Mouse (Mus musculus) cerebellum, postnatal 25 days (tissue): ENCODE data around the gene Tmpo.

Experiments used
- DNase-seq, 2 experiments: peaks; one replicate each; pipeline ENCODE4 v3.0.0; 2021; ENCODE audit warnings: mixed read lengths in 2 of 2

The Tmpo gene

DNA sequence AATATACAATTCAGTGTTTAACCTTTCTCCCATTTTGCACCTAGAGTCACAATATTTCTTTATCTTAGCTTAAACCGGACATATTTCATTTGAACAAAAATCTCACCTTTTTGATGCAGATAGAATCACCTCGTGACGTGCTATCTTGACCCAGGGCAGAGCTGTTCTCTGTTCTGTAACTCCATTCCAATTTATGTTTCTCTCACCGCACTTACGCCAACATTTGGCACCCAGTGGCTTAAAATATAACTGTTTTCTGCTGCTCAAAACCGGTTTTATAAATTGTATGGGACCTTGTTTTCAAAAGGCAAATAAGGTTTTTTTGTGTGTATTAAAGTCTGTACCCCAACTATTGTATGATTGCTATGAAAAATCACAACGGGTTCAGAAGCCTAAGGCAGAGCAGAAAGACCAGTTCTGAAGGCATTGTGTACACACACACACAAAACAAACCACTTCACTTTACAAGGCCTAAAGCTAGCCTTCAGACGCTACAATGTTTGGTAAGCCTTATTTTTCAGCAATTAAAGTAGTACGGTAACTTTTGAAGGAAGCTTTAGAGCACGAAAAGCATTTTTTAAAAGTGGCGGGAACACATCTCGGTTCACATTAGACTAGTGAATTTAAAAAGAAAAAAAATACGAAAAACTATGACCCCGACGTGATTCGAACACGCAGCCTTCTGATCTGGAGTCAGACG is at the start of gene Tmpo:
TSS of gene Tmpo (minus strand) at position 555 of the 700 bp plus-strand sequence.
- DNase-seq = no peak

- DNase-seq = no peak
Measured at GRCm38 (mm10) chr10:91230400-91230799, 49.3 kb upstream of the Tmpo start.

DNA sequence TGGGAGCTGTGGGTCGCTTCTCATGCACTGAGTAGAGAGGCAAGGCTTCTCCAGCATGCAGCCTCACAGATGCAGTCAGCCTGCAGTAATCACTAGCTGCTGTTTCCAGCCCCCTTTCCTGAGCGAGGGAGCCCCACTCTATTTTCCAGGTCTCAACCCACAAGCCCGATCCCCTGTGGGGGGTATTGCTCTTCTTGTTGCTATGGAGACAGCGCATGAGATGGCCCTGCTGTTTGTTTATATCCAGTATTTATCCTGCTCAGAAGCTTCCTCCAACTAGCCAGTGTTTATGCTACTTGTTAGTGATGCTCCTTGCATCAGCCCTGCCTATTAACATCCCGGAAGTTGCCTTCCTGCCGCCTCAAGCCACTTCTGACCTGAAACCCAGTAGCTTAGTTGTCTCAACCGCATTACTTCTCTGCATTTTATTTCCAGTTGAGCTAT is 48.4 kb upstream of the Tmpo start:
- peak; percentile 21 to 25 for DNase-seq

DNA sequence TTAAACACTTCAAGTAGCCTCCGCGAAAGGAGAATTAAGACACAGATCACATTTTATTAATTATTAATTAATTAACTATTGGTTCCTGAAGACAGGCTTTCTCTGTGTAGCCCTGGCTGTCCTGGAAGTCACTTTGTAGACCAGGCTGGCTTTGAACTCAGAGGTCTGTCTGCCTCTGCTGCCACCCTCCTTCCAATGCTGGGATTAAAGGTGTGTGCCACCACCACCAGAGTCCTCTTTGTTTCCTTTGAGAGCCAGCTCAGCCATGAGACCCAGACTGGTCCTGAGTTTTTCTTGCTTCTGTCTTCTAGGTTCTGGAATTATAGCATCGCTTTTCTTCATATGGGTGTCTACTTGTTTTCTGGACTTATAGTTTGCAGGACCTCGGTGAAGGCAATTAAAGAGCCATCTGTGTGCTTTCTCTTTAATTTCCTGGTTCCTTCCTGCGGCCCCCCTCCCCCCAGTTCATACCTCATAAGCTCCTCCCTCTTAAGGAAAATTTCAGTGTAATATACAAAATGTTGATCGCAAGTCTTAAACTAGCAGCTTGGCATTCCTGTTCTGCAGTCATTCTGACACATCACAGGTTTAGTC is 47.9 kb upstream of the Tmpo start:
- no peak for DNase-seq

GRCm38 (mm10) chr10:91227034-91227433 is 45.9 kb upstream of the Tmpo start:
- no peak for DNase-seq

DNA sequence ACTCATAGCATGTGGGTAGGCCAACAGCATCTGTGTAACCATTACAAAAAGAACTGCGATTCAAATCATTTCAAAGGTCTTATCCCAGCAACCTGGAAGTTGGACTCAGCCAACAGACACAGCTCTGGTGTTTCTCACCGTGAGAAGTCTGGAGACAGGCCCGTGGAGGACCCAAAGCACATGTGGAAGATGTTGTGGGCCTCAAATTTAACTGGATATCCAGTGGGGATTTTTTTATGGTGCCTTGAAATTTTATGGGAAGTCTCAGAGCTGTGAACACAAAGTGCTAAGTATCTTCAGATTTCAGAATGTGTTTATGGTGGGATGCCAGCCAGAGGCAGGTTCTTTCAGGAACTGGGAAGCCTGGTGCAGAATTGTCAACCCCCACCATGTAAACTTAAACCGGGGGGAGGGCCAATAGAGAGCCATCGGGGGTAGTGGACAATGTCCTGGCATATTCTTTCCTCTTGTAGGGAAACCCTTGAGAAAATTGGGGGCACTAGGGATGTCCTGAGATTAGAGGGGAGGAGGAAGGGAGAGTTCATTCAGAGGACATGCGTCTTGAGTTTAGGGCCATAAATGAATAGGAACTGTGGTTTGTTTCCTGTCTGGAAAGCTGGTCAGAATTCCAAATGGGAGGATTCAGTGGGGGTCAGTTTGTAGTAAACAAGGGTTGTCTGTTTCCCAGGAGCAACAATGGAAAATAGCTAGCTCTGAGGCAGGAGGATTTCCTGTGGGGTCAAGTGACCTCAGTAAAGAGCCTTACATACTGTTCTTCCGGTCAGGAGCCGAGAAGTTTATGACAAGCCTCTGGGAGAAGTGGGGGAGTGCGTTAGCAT is 41.5 kb upstream of the Tmpo start:
- no peak for DNase-seq

DNA sequence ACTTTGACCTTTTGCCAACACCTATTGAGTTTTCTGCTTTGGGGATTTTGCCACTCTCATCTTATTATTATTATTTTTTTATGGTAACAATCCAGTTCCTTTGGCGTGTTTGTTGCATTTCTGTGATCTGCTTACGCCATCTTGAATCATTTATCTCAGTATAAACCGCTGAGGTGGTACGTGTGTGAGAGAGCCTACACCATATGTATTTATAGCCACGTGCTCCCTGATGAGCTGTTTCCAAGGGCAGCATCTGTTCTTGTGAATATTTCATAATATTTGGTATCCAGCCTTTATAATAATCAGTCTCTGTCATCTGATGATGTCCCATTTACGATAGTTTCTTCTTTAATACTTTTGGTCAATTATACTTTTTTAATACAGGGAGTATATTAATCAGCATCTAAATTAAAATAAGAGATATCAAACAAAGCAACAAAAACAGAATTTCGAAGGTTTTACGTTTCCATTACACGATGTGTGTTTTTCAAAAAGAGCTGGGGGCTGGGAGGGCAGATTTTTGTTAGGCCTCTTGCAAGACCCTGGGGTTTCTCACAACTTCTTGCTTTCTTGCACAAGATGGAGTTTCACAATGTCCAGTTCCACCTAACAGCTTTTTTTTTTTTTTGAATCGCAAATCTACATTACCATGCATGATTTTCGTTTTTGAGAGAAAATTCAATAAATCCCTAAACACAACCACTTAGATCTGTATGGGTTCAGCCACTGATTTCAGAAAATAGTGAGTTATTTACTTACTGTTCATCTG is 28.0 kb upstream of the Tmpo start:
- no peak for DNase-seq

- no peak for DNase-seq
Measured at GRCm38 (mm10) chr10:91208461-91208860, 27.3 kb upstream of the Tmpo start.

GRCm38 (mm10) chr10:91207275-91207674 is 26.2 kb upstream of the Tmpo start:
- no peak for DNase-seq

DNA sequence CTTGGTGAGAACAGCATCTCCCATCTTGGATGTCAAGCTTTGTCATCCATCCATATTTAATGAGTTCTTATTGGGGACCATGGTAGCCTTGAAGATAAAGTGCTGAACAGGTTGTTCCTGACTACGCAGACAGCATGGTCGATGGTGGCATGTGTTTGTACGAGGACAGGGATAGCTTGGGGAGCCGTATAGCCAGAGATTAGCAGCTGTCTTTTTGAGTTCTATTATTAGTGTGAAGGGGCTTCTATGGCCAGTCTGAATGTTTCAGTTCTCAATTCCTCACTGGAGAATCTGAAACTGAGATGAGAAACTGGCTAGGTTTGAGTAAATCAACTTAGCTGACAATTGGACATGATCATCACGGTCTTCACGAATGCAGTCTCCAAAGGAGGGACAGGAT is 24.5 kb upstream of the Tmpo start:
- DNase-seq = no peak

GRCm38 (mm10) chr10:91200581-91200980 is 19.5 kb upstream of the Tmpo start:
- DNase-seq = no peak

- DNase-seq = no peak
Measured at GRCm38 (mm10) chr10:91199238-91199780, 18.2 kb upstream of the Tmpo start.

DNA sequence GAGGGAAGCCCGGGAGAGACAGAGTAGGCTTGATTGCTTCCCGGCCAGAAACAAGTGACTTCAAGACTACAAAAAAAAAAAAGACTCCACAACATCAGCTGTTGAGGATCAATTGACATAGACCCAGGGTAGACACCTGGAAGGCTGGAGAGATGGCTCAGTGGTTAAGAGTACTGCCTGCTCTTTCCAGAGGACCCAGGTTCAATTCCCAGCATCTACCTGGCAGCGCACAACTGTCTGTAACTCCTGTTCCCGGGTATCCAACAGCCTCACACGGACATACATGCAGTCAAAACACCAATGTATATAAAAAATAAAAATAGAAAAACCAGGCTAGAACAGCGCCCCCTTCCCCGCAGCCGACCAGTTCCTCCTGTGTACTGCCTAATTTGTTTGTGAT is 16.6 kb upstream of the Tmpo start:
- no peak for DNase-seq

- DNase-seq = no peak
Measured at GRCm38 (mm10) chr10:91196778-91197177, 15.7 kb upstream of the Tmpo start.

GRCm38 (mm10) chr10:91195680-91196079 is 14.6 kb upstream of the Tmpo start:
- DNase-seq = no peak

GRCm38 (mm10) chr10:91195091-91195490 is 14.0 kb upstream of the Tmpo start:
- no peak for DNase-seq

GRCm38 (mm10) chr10:91191851-91192250 is 10.7 kb upstream of the Tmpo start:
- no peak for DNase-seq

DNA sequence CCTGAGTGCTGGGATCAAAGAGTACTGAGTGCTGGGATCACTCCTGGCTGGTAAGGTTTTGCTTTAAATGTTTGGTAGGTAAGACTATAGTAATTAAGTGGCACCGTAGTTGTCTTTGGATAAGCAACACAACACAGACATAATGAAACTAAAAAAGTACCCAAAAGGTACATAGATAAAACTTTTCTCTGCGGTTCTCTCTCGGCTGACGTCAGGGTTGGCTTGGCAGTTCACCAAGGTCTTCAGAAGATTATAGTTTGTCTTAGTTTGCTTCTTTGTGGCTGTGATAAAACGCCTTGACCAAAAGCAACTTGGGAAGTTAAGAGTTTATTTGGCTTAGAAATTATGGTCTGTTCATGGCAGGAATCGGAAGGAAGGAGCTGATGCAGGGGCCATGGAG is 8.4 kb upstream of the Tmpo start:
- DNase-seq = no peak

GRCm38 (mm10) chr10:91188684-91189287 is 7.7 kb upstream of the Tmpo start:
- DNase-seq = no peak

DNA sequence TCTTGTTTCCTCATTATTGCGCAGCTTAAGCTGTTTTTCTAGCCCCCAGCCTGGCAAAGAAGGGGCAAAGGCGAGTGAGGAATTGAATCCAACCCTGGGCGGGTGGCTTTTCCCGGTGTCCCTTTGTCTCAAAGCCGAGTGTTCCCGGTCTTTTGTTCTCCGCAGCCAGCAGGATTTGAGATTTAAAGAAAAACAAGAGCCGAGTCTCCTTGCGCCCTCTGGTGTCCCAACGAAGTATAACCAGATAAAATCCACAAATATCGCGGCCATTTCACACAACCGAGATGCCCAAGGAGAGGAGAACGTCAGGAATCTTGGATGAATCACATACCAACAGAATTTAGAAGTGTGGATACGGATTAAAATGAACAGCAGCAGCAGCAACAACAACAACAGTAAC is 6.8 kb upstream of the Tmpo start:
- peak; percentile 87 to 89 for DNase-seq

DNA sequence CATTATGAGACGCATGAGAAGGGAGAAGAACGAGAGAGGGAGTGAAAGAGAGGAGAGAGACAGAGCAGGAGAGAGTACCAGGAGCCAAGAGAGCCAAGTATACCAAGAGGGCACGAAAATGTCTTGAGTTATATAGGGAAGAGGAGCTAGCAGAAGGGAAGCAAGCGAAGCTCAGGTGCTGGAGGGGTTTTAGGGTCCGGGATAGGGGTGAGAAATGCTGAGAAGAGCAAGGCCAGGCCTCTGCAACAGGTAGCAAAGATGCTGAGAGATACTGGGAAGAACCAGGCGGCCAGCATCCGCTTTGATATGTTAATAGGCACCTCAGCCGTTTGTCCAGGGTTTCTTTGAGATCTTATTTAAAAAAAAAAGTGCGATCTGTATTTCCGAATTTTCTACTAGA is 6.2 kb upstream of the Tmpo start:
- peak in 1 of 2 experiments; percentile 43 for DNase-seq

- DNase-seq = no peak
Measured at GRCm38 (mm10) chr10:91185721-91186120, 4.6 kb upstream of the Tmpo start.
